Mouse (Mus musculus) cerebellum, adult 8-10 months (tissue): ENCODE data around the gene Pabpc6.

Experiments used
- DNase-seq: peaks from one replicate; pipeline ENCODE4 v3.0.0; 2022

Pabpc6 gene

DNA sequence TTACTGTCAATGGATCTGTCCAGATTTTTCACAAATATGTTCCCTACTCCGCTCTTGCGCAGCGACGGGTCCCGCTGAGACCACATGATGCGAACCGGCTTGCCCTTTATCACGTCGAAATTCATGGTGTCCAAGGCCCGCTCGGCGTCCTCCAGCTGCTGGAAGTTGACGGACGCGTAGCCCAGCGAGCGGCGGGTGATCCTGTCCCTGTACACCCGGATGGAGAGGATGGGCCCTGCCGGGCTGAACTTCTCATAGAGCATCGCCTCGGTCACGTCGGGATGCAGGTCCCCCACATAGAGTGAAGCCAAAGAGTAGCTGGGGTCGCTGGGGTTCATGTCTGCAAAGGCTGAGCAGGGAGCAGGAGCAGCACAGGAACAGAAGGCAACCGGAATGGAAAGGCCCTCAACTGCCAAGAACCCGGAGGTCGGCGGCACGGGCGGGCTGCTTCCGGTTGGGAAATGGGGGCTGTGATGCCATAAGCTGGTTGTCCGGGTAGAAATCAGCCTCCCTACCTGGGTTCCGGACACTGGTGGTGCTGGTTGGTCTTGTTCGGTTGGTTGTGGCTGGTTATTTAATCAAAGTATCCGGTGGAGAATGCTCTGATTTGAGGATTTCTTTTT, at the start of gene Pabpc6:
TSS of gene Pabpc6 (minus strand) at position 435 of the 623 bp plus-strand sequence.
- DNase-seq, result no peak

DNA sequence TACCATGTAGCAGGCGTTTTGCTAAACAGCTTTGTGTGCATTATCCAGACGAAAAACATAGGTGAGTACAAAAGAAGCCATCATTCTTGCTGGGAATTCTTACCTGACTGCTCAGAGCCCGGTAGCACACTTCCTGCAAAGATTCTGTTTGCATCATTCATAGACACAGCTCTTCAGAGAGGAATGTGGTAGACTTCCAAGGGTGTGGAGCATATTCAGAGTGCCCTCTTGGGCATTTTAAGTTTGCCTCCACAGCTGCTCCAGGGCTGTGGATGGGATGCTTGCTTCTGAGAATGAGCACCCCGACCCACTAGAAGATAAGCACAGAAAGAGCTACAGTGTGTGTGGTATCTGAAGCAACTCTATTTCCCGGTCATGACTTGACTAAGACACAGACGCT, 41.4 kb upstream of the Pabpc6 start:
- DNase-seq, result no peak

- no peak for DNase-seq
Observed at GRCm38 (mm10) chr17:9708888-9709287, 39.4 kb upstream of the Pabpc6 start.

DNA sequence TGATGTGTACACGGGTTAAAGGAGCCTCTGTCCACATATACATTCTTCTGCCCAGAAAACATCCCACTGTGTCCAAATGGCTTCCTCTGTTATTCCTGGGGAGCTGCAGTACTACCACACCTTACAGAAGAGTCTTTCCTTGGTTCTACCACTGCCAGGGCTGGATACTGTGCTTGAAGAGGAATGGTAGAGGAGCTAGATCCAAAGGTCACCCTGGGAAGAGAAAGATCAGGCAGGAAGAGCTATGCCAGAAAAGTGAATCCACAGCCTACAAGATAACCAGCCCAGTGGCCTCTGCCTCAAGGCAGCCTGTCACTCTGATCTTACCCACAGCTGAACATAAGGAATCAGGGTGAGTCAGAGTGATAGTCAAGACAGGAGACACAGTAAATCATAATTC, 37.8 kb upstream of the Pabpc6 start:
- no peak for DNase-seq

DNA sequence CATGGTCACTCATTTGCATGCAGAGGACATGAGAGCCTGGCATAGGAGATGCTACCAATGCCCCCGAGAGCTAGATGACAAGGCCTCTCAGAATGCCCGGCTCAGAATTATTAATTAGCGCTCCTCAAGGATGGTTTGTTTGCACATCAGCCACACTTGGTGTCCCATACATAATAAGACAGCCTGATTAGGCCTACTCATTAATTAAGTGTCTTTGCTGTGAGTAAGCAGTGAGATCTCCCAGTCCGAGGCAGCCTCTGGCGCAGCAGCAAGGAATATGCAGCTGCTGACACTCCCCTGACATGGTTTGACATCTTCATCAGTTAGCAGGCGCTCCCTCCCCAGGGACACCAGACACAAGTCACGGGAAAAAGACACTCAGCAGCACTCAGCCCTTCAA, 28.2 kb upstream of the Pabpc6 start:
- no peak for DNase-seq

- no peak for DNase-seq
Observed at GRCm38 (mm10) chr17:9691251-9691650, 21.7 kb upstream of the Pabpc6 start.

- no peak for DNase-seq
Observed at GRCm38 (mm10) chr17:9683539-9684155, 14.1 kb upstream of the Pabpc6 start.

GRCm38 (mm10) chr17:9680741-9681140, 11.2 kb upstream of the Pabpc6 start:
- no peak for DNase-seq

DNA sequence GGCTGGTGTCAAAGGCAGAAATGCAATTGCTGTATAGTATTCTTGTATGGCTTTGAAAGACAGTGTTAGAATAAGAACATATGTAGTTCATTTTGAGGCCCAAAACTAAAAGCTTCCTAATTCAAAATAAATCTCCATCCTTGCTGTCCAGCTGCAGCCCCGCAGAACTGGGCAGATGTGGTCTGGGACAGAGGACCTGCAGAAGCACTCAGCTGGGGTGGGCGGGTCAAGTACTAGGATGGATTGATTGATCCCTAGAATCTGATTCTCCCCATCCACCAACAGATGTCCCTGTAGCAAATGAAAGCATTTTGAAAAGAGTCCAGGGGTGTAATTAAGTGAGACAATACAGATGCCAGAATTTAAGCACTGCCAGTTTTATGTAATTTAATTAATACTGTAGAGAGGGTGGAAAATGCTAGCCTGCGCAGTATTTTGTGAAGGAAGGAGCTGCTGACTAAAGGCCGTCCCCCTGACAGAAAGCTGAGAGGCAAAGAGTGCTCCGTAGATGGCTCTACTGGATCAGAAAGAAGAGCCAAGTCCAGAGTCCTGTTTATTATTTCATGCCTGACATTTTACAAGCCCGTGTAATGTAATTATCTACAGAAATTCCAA, 5.8 kb upstream of the Pabpc6 start:
- no peak for DNase-seq

DNA sequence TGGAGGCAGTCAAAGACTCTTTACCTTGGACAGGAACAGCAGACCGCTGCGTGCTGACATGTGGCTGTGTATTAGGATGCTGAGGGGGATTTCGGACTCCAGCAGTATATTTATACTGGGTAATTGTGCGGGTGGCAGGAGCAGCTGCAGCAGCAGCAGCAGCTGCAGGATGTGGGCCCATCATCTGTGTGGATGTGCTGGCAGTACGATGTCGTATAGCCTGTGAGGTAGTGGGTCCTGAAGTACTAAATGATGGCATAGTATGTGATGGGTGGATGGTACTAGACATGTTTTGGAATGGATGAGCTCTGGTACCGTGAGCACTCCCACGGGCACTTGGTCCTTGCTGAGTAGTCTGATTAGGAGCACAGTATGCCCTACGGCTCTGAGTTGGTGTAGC, 1.6 kb downstream of the Pabpc6 start:
- DNase-seq, result no peak

- no peak for DNase-seq
Observed at GRCm38 (mm10) chr17:9658651-9659050, 10.9 kb downstream of the Pabpc6 start.

GRCm38 (mm10) chr17:9654155-9654554, 15.4 kb downstream of the Pabpc6 start:
- DNase-seq, result no peak

DNA sequence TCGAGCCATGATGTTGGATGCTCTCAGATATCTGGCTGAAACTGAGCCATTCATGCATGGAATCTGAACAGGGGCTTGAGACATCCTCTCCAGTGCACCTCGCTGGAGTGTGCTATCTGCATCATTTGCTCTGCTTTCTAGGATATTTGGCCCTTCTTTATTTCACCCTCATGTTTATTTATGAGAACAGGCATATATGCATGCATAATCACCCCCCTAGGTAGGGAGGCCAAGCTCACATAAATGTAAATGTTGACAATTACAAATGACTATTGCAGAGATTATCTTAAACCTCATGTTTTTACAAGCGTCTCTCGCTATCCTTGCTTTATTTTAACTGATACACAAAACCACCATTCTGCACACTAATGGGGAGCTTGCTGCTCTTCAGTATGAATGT, 21.9 kb downstream of the Pabpc6 start:
- DNase-seq, result no peak

DNA sequence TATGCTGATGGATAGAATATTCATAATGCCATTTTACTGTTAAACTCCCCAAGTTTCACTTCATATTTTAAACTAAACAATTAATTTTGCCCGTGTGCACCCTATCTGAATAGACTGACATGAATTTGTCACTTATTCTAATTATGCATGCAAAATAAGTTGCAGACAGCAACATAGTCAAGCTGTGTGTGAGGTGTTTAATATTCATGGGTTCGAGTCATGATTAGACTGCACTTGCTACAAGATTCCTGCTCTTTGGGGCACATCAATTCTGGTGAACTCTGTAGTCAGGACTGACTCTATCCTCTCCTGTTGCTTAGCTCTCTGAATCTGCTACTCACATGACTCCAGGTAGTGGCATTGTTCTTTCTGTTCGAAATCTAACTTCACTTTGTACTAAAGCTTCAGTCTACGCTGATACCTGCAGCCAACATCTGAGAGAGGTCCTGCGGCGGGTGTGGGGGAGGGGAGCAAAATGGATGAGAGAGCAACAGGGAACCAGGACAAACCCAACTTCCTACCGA, 25.8 kb downstream of the Pabpc6 start:
- no peak for DNase-seq

- DNase-seq, result no peak
Observed at GRCm38 (mm10) chr17:9637011-9637410, 32.5 kb downstream of the Pabpc6 start.

DNA sequence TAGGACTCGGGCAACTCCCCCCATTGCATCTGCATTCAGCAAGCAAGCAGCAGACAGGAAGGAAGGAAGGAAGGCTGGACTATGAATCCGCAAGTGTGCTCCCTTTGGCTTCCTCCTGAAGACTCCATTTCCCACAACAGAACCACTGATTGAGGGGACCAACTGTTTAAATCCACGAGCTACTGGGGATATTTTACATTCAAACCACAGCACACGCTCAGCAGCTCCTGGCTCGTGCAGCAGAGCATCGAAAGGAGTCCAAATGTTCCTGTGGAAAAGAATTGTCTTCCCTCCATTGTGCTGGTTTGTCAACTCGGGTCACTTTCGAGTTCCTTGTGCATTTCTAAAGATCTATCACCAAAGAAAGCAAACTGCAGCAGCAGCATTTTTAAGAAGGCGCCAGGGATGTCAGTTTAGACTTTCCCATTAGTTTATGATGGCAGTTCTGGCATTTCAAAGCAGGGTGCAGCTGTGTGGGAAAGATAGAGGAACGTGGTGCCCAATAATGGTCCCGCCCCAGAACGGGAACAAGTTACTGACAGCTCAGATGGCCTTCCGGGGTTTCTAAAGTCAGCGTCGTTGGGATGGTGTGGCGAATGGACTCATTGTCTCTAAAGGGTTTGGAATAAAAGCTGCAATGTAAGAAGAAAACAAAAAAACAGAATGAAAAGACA, 36.8 kb downstream of the Pabpc6 start:
- DNase-seq, result no peak

GRCm38 (mm10) chr17:9632140-9632539, 37.4 kb downstream of the Pabpc6 start:
- peak; percentile 8 for DNase-seq

GRCm38 (mm10) chr17:9631081-9631480, 38.4 kb downstream of the Pabpc6 start:
- DNase-seq, result no peak

GRCm38 (mm10) chr17:9627011-9627410, 42.5 kb downstream of the Pabpc6 start:
- no peak for DNase-seq
